Mouse (Mus musculus): ENCODE results near the gene Apoe. TPM values are rescaled to one million over a fixed set of nuclear protein-coding genes. Genes with fewer than 3 reads are reported as not detected.
"Not testable (repeated sequence)": the region's sequence is repeated elsewhere in the genome, so short reads cannot be mapped to it uniquely, and the experiment has no call there.

Apoe gene
- polyA plus RNA-seq, 1 experiment from 2014 or later, result 20,006 TPM

- Histone ChIP-seq H3K27ac (ENCODE audit: low read depth) (peak overlapping the region; percentile 98), H3K27me3 (ENCODE audit: insufficient read depth, low read length) (no peaks in the 10 kb centered on the region)
- 66% methylated on average over 6 of the region's 6 CpGs for WGBS (ENCODE audit: insufficient replicate concordance)
These were observed 7.6 kb downstream of the Apoe start for GRCm38 (mm10) chr7:19691434-19691833.

GRCm38 (mm10) chr7:19690845-19691244 lies 8.1 kb downstream of the Apoe start:
- ATAC-seq (no peak), DNase-seq (no peak)
- TF ChIP-seq CTCF (IDR thresholded peaks at IDR 0.05; ENCODE audit: low read depth), result no peak
- TF ChIP-seq EP300 (IDR thresholded peaks at IDR 0.05; ENCODE audit: low read depth), result no peak
- Histone ChIP-seq H3K4me3 (ENCODE audit: low read depth, low read length) (no peak overlapping the region), H3K27me3 (ENCODE audit: insufficient read depth, low read length) (no peaks in the 10 kb centered on the region), H3K36me3 (replicated peaks; ENCODE audit: insufficient read depth, low read length) (no peaks in the 10 kb centered on the region; the same call in 1 of the 2 replicates), H3K4me1 (ENCODE audit: insufficient read depth) (peaks cover 42% of the 10 kb centered on the region), H3K27ac (ENCODE audit: low read depth) (peak overlapping the region; percentile 98), H3K9me3 (ENCODE audit: low read length) (no peaks in the 10 kb centered on the region), H3K4me2 (ENCODE audit: low read depth, low read length) (peak overlapping the region; percentile 66), H3K9ac (replicated peaks) (peak overlapping the region; percentile 59)
- 69% methylated on average over 4 of the region's 4 CpGs for WGBS (ENCODE audit: insufficient replicate concordance)

More at GRCm38 (mm10) chr7:19691434-19691833, 7.6 kb downstream of the Apoe start:
- H3K4me1 ChIP-seq (ENCODE audit: insufficient read depth), result peaks cover 42% of the 10 kb centered on the region
- TF ChIP-seq EP300 (IDR thresholded peaks at IDR 0.05; ENCODE audit: low read depth) (no peak), CTCF (IDR thresholded peaks at IDR 0.05; ENCODE audit: low read depth) (no peak)
- DNase-seq (no peak), ATAC-seq (no peak)
- H3K9ac ChIP-seq (replicated peaks), result peak overlapping the region; percentile 59
- H3K9me3 ChIP-seq (ENCODE audit: low read length), result no peaks in the 10 kb centered on the region
- peak overlapping the region; percentile 66 for H3K4me2 ChIP-seq (ENCODE audit: low read depth, low read length)
- H3K36me3 ChIP-seq (replicated peaks; ENCODE audit: insufficient read depth, low read length), result peaks cover 1% of the 10 kb centered on the region; the same call in 1 of the 2 replicates
- H3K4me3 ChIP-seq (ENCODE audit: low read depth, low read length), result peak overlapping the region; percentile 39

- Histone ChIP-seq H3K4me2 (ENCODE audit: low read depth, low read length) (no peak overlapping the region), H3K9me3 (ENCODE audit: low read length) (no peaks in the 10 kb centered on the region), H3K4me3 (ENCODE audit: low read depth, low read length) (no peak overlapping the region), H3K9ac (replicated peaks) (no peak overlapping the region), H3K36me3 (replicated peaks; ENCODE audit: insufficient read depth, low read length) (no peaks in the 10 kb centered on the region; the same call in 1 of the 2 replicates), H3K4me1 (ENCODE audit: insufficient read depth) (peaks cover 34% of the 10 kb centered on the region), H3K27me3 (ENCODE audit: insufficient read depth, low read length) (no peaks in the 10 kb centered on the region), H3K27ac (ENCODE audit: low read depth) (peak overlapping the region; percentile 66)
- DNase-seq, result no peak
- ATAC-seq, result no peak
- WGBS (ENCODE audit: insufficient replicate concordance), result 85% methylated on average over 2 of the region's 2 CpGs
- TF ChIP-seq CTCF (IDR thresholded peaks at IDR 0.05; ENCODE audit: low read depth) (no peak), EP300 (IDR thresholded peaks at IDR 0.05; ENCODE audit: low read depth) (no peak)
These were observed 10.4 kb downstream of the Apoe start for GRCm38 (mm10) chr7:19688611-19689010.

GRCm38 (mm10) chr7:19688101-19688500 lies 10.9 kb downstream of the Apoe start:
- Histone ChIP-seq H3K36me3 (replicated peaks; ENCODE audit: insufficient read depth, low read length) (no peaks in the 10 kb centered on the region; the same call in 1 of the 2 replicates), H3K27me3 (ENCODE audit: insufficient read depth, low read length) (no peaks in the 10 kb centered on the region), H3K4me3 (ENCODE audit: low read depth, low read length) (no peak overlapping the region), H3K9me3 (ENCODE audit: low read length) (no peaks in the 10 kb centered on the region), H3K9ac (replicated peaks) (no peak overlapping the region), H3K4me2 (ENCODE audit: low read depth, low read length) (no peak overlapping the region), H3K4me1 (ENCODE audit: insufficient read depth) (peaks cover 32% of the 10 kb centered on the region), H3K27ac (ENCODE audit: low read depth) (peak overlapping the region; percentile 98)
- WGBS (ENCODE audit: insufficient replicate concordance), result 93% methylated on average over 10 of the region's 10 CpGs
- TF ChIP-seq EP300 (IDR thresholded peaks at IDR 0.05; ENCODE audit: low read depth), result no peak
- TF ChIP-seq CTCF (IDR thresholded peaks at IDR 0.05; ENCODE audit: low read depth), result no peak
- no peak for ATAC-seq
- no peak for DNase-seq

- DNase-seq; H3K9me3 ChIP-seq (ENCODE audit: low read length); H3K36me3 ChIP-seq (replicated peaks; ENCODE audit: insufficient read depth, low read length); H3K4me2 ChIP-seq (ENCODE audit: low read depth, low read length); H3K27me3 ChIP-seq (ENCODE audit: insufficient read depth, low read length); H3K4me3 ChIP-seq (ENCODE audit: low read depth, low read length): not testable (repeated sequence)
- H3K27ac ChIP-seq (ENCODE audit: low read depth), result peak overlapping the region; percentile 98
- 29% methylated on average over 8 of the region's 8 CpGs for WGBS (ENCODE audit: insufficient replicate concordance)
- peak; percentile 72 for ATAC-seq
- peak; percentile 21; the same call in 1 of the 2 replicates for TF ChIP-seq CTCF (IDR thresholded peaks at IDR 0.05; ENCODE audit: low read depth)
- H3K9ac ChIP-seq (replicated peaks), result 0 out of 2 replicates have a peak overlapping the region, but pooled peaks have one; percentile 11
- H3K4me1 ChIP-seq (ENCODE audit: insufficient read depth), result peaks cover 35% of the 10 kb centered on the region
These were observed 11.9 kb downstream of the Apoe start for GRCm38 (mm10) chr7:19686927-19687583.

GRCm38 (mm10) chr7:19686521-19686920 lies 12.5 kb downstream of the Apoe start:
- 0 out of 2 replicates have a peak overlapping the region, but pooled peaks have one; percentile 11 for H3K9ac ChIP-seq (replicated peaks)
- no peaks in the 10 kb centered on the region for H3K9me3 ChIP-seq (ENCODE audit: low read length)
- no peak overlapping the region for H3K4me2 ChIP-seq (ENCODE audit: low read depth, low read length)
- 59% methylated on average over 6 of the region's 6 CpGs for WGBS (ENCODE audit: insufficient replicate concordance)
- TF ChIP-seq CTCF (IDR thresholded peaks at IDR 0.05; ENCODE audit: low read depth) (no peak), EP300 (IDR thresholded peaks at IDR 0.05; ENCODE audit: low read depth) (peak; percentile 87; the same call in 1 of the 2 replicates)
- no peaks in the 10 kb centered on the region for H3K27me3 ChIP-seq (ENCODE audit: insufficient read depth, low read length)
- DNase-seq, result peak; percentile 75
- ATAC-seq, result peak; percentile 73
- H3K4me1 ChIP-seq (ENCODE audit: insufficient read depth), result peaks cover 37% of the 10 kb centered on the region
- H3K36me3 ChIP-seq (replicated peaks; ENCODE audit: insufficient read depth, low read length), result no peaks in the 10 kb centered on the region; the same call in 1 of the 2 replicates
- no peak overlapping the region for H3K4me3 ChIP-seq (ENCODE audit: low read depth, low read length)
- peak overlapping the region; percentile 98 for H3K27ac ChIP-seq (ENCODE audit: low read depth)

Data from liver, postnatal 0 days (tissue).